Mouse (Mus musculus) midbrain, embryonic 13.5 days (tissue): ENCODE measurements at regions not wholly inside any gene's neighbourhood (a gene's known extent, or its start where the extent isn't known, plus 50 kb on each side); places are given as distances from the start of the nearest gene placed in this dataset.
"Not testable (repeated sequence)": the region's sequence is repeated elsewhere in the genome, so short reads cannot be mapped to it uniquely, and the experiment has no call there.

Experiments
- ATAC-seq: fragments of 200-750 bp; cut with Nextera tagmentation; 2 replicates; pipeline ENCODE4 v1.8.0; 2017; ENCODE audit warnings: mild to moderate bottlenecking, moderate TSS enrichment, moderate library complexity
- H3K27ac ChIP-seq: fragments of 300-500 bp; sonication (generic); 2 replicates; pipeline ENCODE4 v1.5.1; 2015; ENCODE audit warnings: inconsistent platforms, mild to moderate bottlenecking, moderate library complexity
- H3K27me3 ChIP-seq: fragments of 300-500 bp; sonication (generic); 2 replicates; pipeline ENCODE4 v1.6.1; 2015; ENCODE audit warnings: mild to moderate bottlenecking, inconsistent platforms
- H3K36me3 ChIP-seq: fragments of 300-500 bp; sonication (generic); 2 replicates; pipeline ENCODE4 v1.6.1; 2015; ENCODE audit warnings: mild to moderate bottlenecking, inconsistent platforms
- H3K4me1 ChIP-seq: fragments of 300-500 bp; sonication (generic); replicated peaks from 2 replicates; pipeline ENCODE4 v1.6.1; 2015; ENCODE audit warnings: inconsistent platforms
- H3K4me2 ChIP-seq: fragments of 300-500 bp; sonication (generic); replicated peaks from 2 replicates; pipeline ENCODE4 v1.6.1; 2015; ENCODE audit warnings: moderate library complexity, mild to moderate bottlenecking, inconsistent platforms
- H3K4me3 ChIP-seq: fragments of 300-500 bp; sonication (generic); replicated peaks from 2 replicates; pipeline ENCODE4 v1.5.1; 2015; ENCODE audit warnings: mild to moderate bottlenecking, inconsistent platforms
- H3K9ac ChIP-seq: fragments of 300-500 bp; sonication (generic); replicated peaks from 2 replicates; pipeline ENCODE4 v1.6.1; 2015; ENCODE audit warnings: mild to moderate bottlenecking, inconsistent platforms
- H3K9me3 ChIP-seq: fragments of 300-500 bp; sonication (generic); 2 replicates; pipeline ENCODE4 v1.6.1; 2016; ENCODE audit warnings: mild to moderate bottlenecking, inconsistent platforms
- WGBS: fragments of 180-500 bp; shearing (Covaris S2); methylation state at CpG from one replicate; pipeline ENCODE4 v1.1.7; 2015; 5-methylcytosine and 5-hydroxymethylcytosine counted together

DNA sequence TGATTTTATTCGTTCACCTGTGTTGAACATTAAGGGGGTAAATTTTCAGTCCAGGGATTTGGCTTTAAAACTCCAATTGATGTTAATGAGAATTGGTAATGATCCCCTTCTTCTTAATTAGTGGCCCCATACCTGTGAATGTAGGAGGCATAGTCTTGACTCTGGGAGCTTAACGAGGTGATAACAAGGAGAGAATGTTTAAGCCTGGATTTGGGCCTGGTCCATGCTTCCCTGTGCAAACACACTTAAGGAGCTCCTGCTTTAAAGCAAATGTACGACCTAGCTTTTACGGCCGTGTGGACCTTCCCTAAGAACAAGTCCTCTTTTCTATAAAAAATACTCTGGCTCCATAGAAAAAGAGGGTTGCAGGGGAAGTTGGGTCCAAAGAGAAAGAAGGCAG, 206.1 kb upstream of the Zfp770 start:
- whole genome bisulfite sequencing, result 48% methylated on average over 5 of the region's 5 CpGs
- no peaks in the 10 kb centered on the region for H3K36me3 ChIP-seq
- ATAC-seq, result no peak

DNA sequence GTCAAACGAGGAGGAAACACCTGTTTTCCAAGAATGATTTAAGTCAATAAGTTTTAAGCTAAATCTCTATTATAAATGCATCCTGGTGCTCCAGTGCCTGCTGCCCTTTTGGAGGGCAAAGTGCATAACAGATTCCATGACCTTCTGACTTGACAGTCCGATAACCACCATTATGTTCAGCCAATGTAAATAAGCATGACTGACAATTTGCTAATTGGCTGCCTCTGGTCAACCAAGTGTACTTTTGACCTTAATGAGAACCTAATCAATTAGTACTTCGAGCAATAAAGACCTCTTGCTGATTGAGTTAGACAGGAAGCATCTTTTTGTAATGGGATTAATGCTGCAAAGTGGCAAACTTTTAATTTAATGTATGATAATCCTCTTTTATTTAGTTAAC, 183.3 kb upstream of the Zfp770 start:
- Histone ChIP-seq H3K27me3 (no peaks in the 10 kb centered on the region), H3K4me1 (no peaks in the 10 kb centered on the region), H3K4me2 (no peak overlapping the region), H3K9me3 (no peaks in the 10 kb centered on the region), H3K36me3 (no peaks in the 10 kb centered on the region), H3K9ac (no peak overlapping the region), H3K4me3 (no peak overlapping the region), H3K27ac (no peak overlapping the region)
- ATAC-seq, result no peak
- WGBS, result 11% methylated on average over 3 of the region's 3 CpGs

More for the DNA sequence above, 206.1 kb upstream of the Zfp770 start:
- Histone ChIP-seq H3K27ac (no peak overlapping the region), H3K9me3 (no peaks in the 10 kb centered on the region), H3K27me3 (no peaks in the 10 kb centered on the region), H3K4me3 (no peak overlapping the region), H3K9ac (no peak overlapping the region), H3K4me2 (no peak overlapping the region), H3K4me1 (no peaks in the 10 kb centered on the region)

- Histone ChIP-seq H3K4me1 (no peaks in the 10 kb centered on the region), H3K4me3 (no peak overlapping the region), H3K9ac (no peak overlapping the region), H3K9me3 (no peaks in the 10 kb centered on the region), H3K27ac (no peak overlapping the region), H3K36me3 (no peaks in the 10 kb centered on the region), H3K27me3 (no peaks in the 10 kb centered on the region), H3K4me2 (no peak overlapping the region)
- ATAC-seq, result no peak
- 79% methylated on average over 1 of the region's 1 CpGs for WGBS
Measured at GRCm38 (mm10) chr2:114378844-114379533, 177.7 kb upstream of the Zfp770 start.

- Histone ChIP-seq H3K4me3 (no peak overlapping the region), H3K36me3 (no peaks in the 10 kb centered on the region), H3K27ac (no peak overlapping the region), H3K9me3 (no peaks in the 10 kb centered on the region), H3K4me1 (no peaks in the 10 kb centered on the region), H3K9ac (no peak overlapping the region), H3K4me2 (no peak overlapping the region), H3K27me3 (no peaks in the 10 kb centered on the region)
- ATAC-seq, result no peak
- whole genome bisulfite sequencing, result 80% methylated on average over 7 of the region's 7 CpGs
Measured at GRCm38 (mm10) chr2:114373476-114373875, 172.2 kb upstream of the Zfp770 start.

DNA sequence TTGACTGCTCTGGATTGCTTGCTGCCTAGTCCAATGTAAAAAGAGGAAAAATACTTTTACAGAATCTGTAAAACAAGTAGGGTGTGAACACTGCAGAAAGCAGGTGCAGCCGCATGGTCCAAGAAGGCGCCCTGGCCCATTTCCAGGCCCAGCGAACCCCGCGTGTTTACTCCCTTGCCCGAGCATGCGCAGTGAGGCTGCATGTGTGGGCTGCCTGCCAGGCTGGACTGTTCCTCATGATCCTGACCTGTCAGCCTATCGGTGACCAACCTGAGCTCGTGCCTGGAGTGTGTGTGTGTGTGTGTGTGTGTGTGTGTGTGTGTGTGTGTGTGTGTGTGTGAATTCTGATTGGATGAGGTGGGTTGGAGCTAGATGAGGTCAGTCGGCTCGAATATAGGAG, 152.6 kb upstream of the Zfp770 start:
- 90% methylated on average over 11 of the region's 11 CpGs for WGBS
- not testable (repeated sequence) for H3K4me1 ChIP-seq, H3K27ac ChIP-seq, H3K4me2 ChIP-seq, H3K4me3 ChIP-seq, H3K9me3 ChIP-seq, ATAC-seq, H3K9ac ChIP-seq, H3K36me3 ChIP-seq, H3K27me3 ChIP-seq

DNA sequence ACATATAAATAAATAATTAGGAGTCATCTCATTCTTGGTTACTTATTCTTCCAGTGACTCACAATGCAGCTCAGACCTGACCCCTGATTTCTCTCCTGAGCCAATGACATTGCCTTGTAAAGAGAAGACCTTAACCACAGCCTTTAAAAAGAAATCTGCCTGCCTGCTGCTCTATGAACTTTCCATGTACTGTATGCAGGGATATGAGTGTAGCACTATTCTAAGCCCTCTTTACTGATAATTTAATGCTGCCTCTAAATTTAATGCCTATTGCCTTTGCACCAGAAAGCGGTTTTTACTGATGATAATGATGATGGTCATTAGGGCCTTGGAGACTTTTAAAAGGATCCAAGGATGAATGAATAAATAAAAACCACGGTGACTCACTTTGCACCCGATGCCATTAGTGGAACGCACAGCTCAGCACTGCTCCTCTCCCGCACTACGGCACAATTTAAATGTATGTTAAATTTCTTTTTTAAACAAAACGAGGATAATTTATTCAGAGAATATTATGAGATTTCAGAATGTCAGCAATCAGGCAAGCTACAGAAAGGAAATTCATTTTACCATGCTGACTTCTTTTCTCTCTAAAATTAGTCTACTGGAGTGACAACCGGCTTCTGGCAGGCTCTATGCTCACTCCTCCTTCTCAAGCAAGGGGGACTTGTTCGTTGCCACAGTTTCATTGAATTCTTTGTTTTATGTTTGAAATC, 139.5 kb upstream of the Zfp770 start:
- Histone ChIP-seq H3K4me2 (no peak overlapping the region), H3K27me3 (no peaks in the 10 kb centered on the region), H3K9me3 (no peaks in the 10 kb centered on the region), H3K36me3 (no peaks in the 10 kb centered on the region), H3K4me3 (no peak overlapping the region), H3K9ac (no peak overlapping the region), H3K27ac (no peak overlapping the region), H3K4me1 (no peaks in the 10 kb centered on the region)
- WGBS, result 83% methylated on average over 9 of the region's 9 CpGs
- ATAC-seq, result no peak

GRCm38 (mm10) chr2:114301746-114302145, 100.5 kb upstream of the Zfp770 start:
- WGBS, result 92% methylated on average over 3 of the region's 3 CpGs
- Histone ChIP-seq H3K27me3 (no peaks in the 10 kb centered on the region), H3K4me2 (no peak overlapping the region), H3K9ac (no peak overlapping the region), H3K4me1 (no peaks in the 10 kb centered on the region), H3K27ac (no peak overlapping the region), H3K9me3 (no peaks in the 10 kb centered on the region), H3K36me3 (no peaks in the 10 kb centered on the region), H3K4me3 (no peak overlapping the region)
- no peak for ATAC-seq

GRCm38 (mm10) chr2:114295110-114295509, 93.8 kb upstream of the Zfp770 start:
- no peaks in the 10 kb centered on the region for H3K9me3 ChIP-seq
- WGBS, result 76% methylated on average over 1 of the region's 1 CpGs
- H3K4me2 ChIP-seq, result no peak overlapping the region
- no peak overlapping the region for H3K4me3 ChIP-seq
- no peaks in the 10 kb centered on the region for H3K27me3 ChIP-seq
- H3K4me1 ChIP-seq, result no peaks in the 10 kb centered on the region
- no peak overlapping the region for H3K27ac ChIP-seq
- no peak for ATAC-seq
- H3K36me3 ChIP-seq, result no peaks in the 10 kb centered on the region
- H3K9ac ChIP-seq, result no peak overlapping the region

GRCm38 (mm10) chr2:114291387-114291786, 90.1 kb upstream of the Zfp770 start:
- no peak overlapping the region for H3K27ac ChIP-seq
- 90% methylated on average over 5 of the region's 5 CpGs for WGBS
- no peaks in the 10 kb centered on the region for H3K27me3 ChIP-seq
- H3K9ac ChIP-seq, result no peak overlapping the region
- no peaks in the 10 kb centered on the region for H3K36me3 ChIP-seq
- no peaks in the 10 kb centered on the region for H3K4me1 ChIP-seq
- ATAC-seq, result no peak
- H3K4me3 ChIP-seq, result no peak overlapping the region
- no peak overlapping the region for H3K4me2 ChIP-seq
- no peaks in the 10 kb centered on the region for H3K9me3 ChIP-seq

DNA sequence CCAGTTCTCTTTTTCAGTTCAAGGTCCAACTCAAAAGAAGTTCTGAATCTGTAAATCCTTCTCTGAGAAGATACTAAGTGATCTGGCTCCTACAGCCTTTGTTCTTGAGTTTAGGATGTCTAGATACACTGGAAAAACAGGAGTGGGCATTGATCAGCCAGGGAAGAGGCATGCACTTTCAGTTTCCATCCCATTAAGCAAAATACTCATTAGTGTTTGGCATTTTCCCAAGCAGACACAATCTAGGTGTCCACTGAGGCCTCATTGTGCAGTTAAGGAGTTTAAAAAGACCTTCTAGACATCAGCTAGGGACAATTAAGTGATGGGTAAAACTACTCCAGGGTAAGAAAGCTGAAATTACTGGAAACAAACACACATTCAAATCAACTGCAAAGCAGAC, 74.3 kb upstream of the Zfp770 start:
- ATAC-seq, result no peak
- Histone ChIP-seq H3K27ac (no peak overlapping the region), H3K4me2 (no peak overlapping the region), H3K4me3 (no peak overlapping the region), H3K27me3 (no peaks in the 10 kb centered on the region), H3K4me1 (no peaks in the 10 kb centered on the region), H3K9ac (no peak overlapping the region), H3K9me3 (no peaks in the 10 kb centered on the region), H3K36me3 (no peaks in the 10 kb centered on the region)

DNA sequence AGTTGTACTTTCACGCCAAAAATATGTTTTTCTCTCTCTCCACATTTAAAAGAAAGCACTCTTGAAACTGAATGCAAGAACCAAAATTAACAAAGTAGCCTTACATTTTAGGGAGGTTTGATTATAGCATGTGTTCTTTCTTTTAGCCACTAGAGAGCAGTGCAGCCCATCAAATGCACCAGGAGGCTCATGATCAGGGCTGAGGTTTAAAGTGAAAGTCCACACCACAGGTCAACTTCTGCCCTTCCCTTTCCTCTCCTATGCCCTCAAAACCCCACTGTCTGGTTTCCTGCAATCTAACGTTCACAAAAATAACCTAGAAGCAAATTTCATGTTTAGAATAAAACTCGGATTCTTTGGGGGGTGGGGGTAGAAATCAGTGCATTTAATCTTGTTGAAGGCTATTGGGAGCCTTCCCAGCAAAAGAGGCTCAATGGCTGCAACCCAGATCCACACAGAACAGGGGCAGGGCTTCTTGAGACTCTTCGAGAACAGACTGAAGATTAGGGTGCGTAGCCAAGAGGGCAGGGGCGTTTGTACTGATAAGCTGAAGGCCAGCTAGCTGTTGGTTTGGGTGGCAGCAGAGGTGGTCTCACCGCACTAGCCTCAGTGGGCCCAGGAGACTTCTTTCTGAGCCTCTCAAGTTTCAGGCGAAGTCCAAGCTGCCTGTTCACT, 59.3 kb upstream of the Zfp770 start:
- Histone ChIP-seq H3K27me3 (no peaks in the 10 kb centered on the region), H3K9me3 (no peaks in the 10 kb centered on the region), H3K4me2 (no peak overlapping the region), H3K9ac (no peak overlapping the region), H3K27ac (no peak overlapping the region), H3K36me3 (no peaks in the 10 kb centered on the region), H3K4me3 (no peak overlapping the region), H3K4me1 (no peaks in the 10 kb centered on the region)
- 48% methylated on average over 8 of the region's 8 CpGs for WGBS
- peak; percentile 73 for ATAC-seq

GRCm38 (mm10) chr2:114259539-114259938, 58.3 kb upstream of the Zfp770 start:
- no peaks in the 10 kb centered on the region for H3K36me3 ChIP-seq
- H3K9ac ChIP-seq, result no peak overlapping the region
- H3K27me3 ChIP-seq, result no peaks in the 10 kb centered on the region
- H3K4me1 ChIP-seq, result no peaks in the 10 kb centered on the region
- H3K9me3 ChIP-seq, result no peaks in the 10 kb centered on the region
- H3K4me2 ChIP-seq, result no peak overlapping the region
- WGBS, result 75% methylated on average over 4 of the region's 4 CpGs
- H3K27ac ChIP-seq, result no peak overlapping the region
- no peak for ATAC-seq
- no peak overlapping the region for H3K4me3 ChIP-seq
